Mouse (Mus musculus) testis, postnatal 10 days (tissue): Measurements from ENCODE around the gene Camk2g.

Experiments
- DNase-seq: peaks from one replicate; pipeline ENCODE4 v3.0.0; 2021; ENCODE audit warnings: low spot score

Camk2g gene

DNA sequence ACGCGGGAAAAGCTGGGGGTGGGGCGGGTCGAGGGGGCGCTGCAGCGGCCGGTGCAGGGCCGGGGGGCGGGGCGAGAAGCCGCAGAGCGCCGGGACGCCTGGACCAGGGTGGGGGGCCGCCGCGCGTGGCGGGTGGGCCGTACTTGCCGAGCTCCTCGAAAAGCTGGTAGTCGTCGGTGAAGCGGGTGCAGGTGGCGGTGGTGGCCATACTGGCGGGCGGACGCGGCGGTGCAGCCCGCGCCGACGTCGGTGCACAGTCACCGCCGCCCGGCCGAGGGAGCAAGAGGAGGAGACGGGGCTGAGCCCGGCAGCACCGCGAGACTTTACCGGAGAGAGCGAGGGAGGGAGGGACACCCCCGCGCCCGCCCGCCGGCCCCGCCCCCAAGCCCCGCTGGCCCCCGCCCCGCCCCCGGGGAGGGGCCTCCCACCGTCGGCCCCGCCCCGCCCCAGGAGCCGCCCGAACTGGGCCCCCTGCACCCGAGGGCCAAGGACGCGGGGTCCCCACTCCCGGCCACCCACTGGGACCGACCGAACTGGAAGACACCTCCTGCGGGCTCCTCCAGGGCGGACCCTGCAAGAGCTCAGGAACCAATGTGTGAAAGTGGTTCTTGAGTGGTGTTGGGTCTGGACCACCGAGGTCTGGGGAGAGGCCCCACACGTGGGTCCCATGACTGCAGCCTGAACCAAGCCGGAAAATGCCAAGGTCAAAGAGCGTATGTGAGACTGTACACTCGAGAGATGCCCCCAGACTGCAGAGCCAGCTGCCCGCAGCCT is at the start of gene Camk2g:
Gene Camk2g (minus strand): TSS at position 331 of the 774 bp plus-strand sequence.
- DNase-seq = peak; percentile 91

DNA sequence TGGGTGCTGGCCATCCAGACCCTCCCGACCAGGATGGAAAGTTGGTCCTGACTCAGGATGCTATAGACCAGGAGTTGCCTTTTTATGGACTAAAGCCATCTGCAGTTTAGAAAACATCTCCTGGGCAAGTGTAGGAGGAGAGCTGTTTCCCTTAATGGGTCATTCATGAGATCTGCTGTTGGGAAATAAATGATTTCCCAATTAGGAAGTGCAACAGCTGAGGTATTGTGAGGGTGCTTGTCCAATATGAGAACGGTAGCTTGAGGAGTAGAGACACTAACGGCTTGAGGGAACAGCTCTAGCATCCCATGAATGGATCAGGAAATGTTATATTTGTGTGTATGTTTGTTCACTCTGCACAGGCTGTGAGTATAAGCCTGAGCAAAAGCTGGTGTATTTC is 48.7 kb upstream of the Camk2g start:
- DNase-seq = no peak

DNA sequence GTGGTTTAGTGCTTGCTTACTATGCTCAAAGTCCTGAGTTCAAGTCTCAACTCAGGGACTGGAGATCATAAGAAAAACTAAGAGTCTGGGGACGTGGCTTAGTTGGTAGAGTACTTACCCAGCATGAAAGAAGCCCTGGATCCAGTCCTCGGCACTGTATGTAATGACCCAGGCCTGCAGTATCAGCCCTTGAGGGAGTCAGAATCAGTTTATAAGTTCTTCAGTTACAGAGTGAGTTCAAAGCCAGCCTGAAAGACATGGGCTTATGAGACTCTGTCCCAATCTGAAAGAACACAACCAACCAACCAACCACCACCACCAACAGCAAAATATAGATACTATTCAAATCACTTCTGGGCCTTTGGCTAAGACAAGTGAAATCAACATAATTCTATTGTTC is 47.6 kb upstream of the Camk2g start:
- DNase-seq = no peak

DNA sequence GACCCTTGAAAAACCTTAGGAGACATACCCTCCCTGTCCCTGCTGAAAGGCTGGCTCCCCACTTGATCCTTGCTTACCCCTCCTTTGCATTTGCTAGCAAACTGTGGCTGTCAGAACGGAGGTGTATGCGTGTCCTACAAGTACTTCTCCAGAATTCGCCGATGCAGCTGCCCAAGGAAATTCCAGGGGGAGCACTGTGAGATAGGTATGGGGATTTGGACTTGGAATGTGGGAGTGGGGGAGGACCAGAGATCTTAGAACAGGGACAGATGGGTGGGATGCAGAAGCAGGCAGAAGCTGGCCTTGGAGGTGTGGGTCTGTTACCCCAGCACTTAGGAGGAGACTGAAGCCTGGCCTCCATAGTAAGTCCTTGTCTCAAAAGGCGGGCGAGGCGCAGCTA is 43.8 kb upstream of the Camk2g start:
- DNase-seq = no peak

- DNase-seq = no peak
Measured at GRCm38 (mm10) chr14:20836905-20837376, 43.1 kb upstream of the Camk2g start.

- peak; percentile 81 for DNase-seq
Measured at GRCm38 (mm10) chr14:20836171-20836904, 42.5 kb upstream of the Camk2g start, which contains the start of gene Plau. Plau (plus strand) TSS chr14:20836660.

GRCm38 (mm10) chr14:20834136-20834535 is 40.2 kb upstream of the Camk2g start:
- no peak for DNase-seq

GRCm38 (mm10) chr14:20833525-20833924 is 39.6 kb upstream of the Camk2g start:
- no peak for DNase-seq

DNA sequence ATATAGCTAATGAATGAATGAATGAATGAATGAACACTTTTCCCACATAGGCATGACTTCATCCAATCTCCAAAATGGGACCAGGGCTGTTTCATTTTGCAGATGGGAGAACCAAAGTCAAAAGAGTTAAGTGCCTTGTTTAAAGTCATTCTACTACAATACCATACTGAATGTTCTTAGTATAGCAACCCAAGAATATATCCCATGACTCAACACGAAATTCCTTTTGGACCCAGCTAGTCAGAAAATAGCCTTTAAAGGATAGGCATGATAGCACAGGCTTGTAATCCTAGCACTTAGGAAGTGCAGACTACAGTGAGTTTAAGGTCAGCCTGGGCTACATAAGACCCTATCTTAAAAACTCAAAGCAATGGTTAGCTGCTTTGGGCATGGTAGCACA is 38.0 kb upstream of the Camk2g start:
- no peak for DNase-seq

- DNase-seq = no peak
Measured at GRCm38 (mm10) chr14:20831141-20831910, 37.4 kb upstream of the Camk2g start.

- no peak for DNase-seq
Measured at GRCm38 (mm10) chr14:20829523-20830366, 35.9 kb upstream of the Camk2g start.

DNA sequence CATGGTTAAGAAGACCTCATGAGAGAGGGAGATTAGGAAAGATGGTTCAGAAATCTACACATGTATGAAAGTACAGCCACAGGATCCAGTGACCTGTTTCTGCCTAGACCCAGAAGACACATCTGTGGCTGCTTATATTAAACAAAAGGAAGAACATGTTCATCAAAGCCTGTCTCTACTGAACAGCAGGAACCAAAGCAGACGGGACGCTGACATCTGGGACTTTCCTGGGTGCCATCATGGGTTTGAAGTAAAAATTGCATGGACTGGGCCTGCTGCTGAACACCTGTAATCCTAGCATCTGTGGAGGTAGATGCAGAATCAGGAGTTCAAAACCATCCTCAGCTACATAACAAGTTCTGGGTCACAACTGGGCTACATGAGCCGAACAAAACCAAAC is 34.6 kb upstream of the Camk2g start:
- no peak for DNase-seq

DNA sequence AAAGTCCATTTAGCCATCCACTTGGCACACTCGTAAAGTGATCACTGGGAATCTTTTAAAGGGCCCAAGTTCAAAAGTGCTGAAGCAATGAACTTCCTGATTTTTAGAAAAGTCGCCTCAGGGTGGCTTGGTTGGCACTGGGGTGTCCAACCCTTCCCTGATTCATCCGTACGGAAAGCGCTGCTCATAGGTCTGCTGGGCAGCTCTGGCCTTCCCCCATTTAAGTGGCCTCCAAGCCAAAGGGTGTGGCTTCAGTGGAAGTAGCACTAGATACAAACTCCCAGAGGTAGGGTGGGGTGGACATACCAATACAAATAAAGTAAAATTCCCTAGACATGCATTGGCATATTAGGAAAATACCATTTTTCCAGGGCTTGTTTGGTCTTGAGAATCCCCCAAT is 33.6 kb upstream of the Camk2g start:
- DNase-seq = no peak

DNA sequence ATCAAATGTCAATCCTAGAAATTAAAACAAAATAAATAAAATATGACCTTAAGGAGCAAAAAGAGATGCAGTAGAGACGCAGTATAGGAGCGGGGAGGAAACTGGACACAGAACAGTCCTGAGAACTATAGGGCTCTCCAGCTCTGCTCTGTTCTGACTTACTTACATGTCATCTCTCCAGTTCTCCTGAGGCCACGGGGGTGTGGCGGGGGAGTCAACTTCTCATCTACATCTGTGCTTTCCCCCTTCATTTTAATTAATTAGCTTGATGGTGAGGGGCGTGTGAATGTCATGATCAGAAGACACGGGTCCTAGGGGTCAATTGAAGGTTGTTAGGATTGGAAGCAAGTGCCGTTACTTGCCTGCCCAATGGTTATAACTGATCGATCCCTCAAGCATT is 33.2 kb upstream of the Camk2g start:
- no peak for DNase-seq

GRCm38 (mm10) chr14:20825516-20825915 is 31.6 kb upstream of the Camk2g start:
- DNase-seq = no peak

- no peak for DNase-seq
Measured at GRCm38 (mm10) chr14:20824517-20824916, 30.6 kb upstream of the Camk2g start.

DNA sequence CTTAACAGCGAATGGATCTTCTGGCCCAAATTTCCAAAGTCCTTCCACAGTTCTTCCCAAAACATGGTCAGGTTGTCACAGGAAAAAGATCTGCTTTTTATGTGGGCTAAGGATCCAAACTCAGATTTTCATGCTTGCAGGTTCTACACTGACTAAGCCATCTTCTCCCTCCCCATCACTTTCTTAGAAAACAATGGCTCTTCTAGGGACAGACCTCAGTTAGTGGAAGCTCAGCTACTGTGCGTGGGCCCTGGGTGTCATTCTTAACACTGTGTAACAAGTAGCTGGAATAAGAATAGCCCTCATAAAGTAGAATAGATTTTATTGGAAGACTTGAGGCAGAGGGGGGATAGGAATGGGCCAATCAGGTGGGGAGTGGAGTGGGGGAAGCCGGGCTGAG is 21.6 kb upstream of the Camk2g start:
- no peak for DNase-seq

DNA sequence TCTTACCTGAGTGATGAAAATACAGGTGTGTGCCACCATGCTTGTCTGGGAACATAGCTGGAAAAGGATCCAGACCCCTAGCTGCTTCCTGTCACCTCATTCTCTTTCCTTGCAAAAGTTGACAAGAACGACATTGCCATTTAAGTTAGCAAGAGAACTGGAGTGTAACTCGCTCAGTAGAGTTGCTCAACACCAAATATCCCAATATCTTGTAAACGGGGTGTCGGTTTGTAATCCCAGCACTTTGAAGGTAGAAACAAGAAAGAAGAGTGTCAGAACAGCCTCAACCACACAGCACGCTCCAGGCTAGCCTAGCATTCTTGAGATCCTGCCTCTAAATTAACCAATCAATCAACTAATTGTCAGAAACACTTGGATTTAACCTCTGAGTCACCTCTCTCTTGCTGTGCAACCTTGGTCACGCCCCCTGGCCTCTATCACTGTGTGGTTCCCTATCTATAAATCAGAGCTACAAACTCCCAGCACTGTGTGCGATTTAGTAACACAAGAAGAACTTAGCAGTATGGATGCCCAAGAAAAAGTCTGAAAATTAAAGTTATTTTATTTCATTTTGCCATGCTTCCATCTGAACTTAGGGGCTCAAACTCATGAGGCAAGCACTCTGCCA is 18.0 kb upstream of the Camk2g start:
- no peak for DNase-seq

GRCm38 (mm10) chr14:20811236-20811635 is 17.3 kb upstream of the Camk2g start:
- no peak for DNase-seq

- DNase-seq = no peak
Measured at GRCm38 (mm10) chr14:20809820-20810219, 15.9 kb upstream of the Camk2g start.

DNA sequence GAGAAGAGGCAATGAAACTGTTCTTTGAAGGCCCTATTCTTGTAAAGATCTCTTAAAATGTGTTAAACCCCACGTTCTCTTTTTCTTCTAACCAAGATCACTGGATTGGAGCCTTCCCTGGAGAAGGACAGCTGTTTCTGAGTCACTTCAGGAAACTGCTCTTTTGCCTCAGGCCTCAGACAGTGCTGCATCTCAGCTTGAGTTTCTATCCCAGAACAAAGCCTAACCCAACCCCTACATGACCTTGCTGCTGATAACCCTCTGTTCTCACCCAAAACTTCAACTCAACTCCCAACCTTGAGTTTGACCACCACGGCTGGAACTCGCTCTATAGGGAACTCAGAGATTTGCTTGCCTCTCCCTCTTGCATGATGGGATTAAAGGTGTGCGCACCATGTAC is 15.5 kb upstream of the Camk2g start:
- no peak for DNase-seq
